Mouse (Mus musculus) forebrain, embryonic 12.5 days (tissue): ENCODE results near the gene Gm4792. TPM values are rescaled to one million over a fixed set of nuclear protein-coding genes. Genes with fewer than 3 reads are reported as not detected.

Source experiments
- ATAC-seq: fragments of 200-750 bp; cut with Nextera tagmentation; 2 replicates; pipeline ENCODE4 v1.8.0; 2017; ENCODE audit warnings: moderate TSS enrichment; ENCODE audit not compliant: low FRiP score
- H3K27ac ChIP-seq: fragments of 300-500 bp; sonication (generic); 2 replicates; pipeline ENCODE4 v1.5.1; 2016; ENCODE audit warnings: mild to moderate bottlenecking
- H3K27me3 ChIP-seq: fragments of 300-500 bp; sonication (generic); 2 replicates; pipeline ENCODE4 v1.6.1; 2016; ENCODE audit warnings: mild to moderate bottlenecking
- H3K36me3 ChIP-seq: fragments of 300-500 bp; sonication (generic); replicated peaks from 2 replicates; pipeline ENCODE4 v1.6.1; 2016; ENCODE audit warnings: mild to moderate bottlenecking
- H3K4me1 ChIP-seq: fragments of 300-500 bp; sonication (generic); 2 replicates; pipeline ENCODE4 v1.6.1; 2016
- H3K4me2 ChIP-seq: fragments of 300-500 bp; sonication (generic); 2 replicates; pipeline ENCODE4 v1.6.1; 2016; ENCODE audit warnings: mild to moderate bottlenecking, moderate library complexity
- H3K4me3 ChIP-seq: fragments of 300-500 bp; sonication (generic); replicated peaks from 2 replicates; pipeline ENCODE4 v1.5.1; 2016; ENCODE audit warnings: mild to moderate bottlenecking
- H3K9ac ChIP-seq: fragments of 300-500 bp; sonication (generic); 2 replicates; pipeline ENCODE4 v1.6.1; 2016; ENCODE audit warnings: mild to moderate bottlenecking
- H3K9me3 ChIP-seq: fragments of 300-500 bp; sonication (generic); 2 replicates; pipeline ENCODE4 v1.6.1; 2016
- WGBS: fragments of 180-500 bp; shearing (Covaris S2); methylation state at CpG from one replicate; pipeline ENCODE4 v1.1.7; 2016; 5-methylcytosine and 5-hydroxymethylcytosine counted together
- polyA plus RNA-seq: library from polyadenylated mRNA; unstranded; fragments of >200 nt; fragmentation: Nextera tagmentation; extraction: Ambion mirVana; gene quantifications from 2 replicates; pipeline ENCODE4 v1.2.1, GENCODE M21; 2016

Gene Gm4792
- polyA plus RNA-seq, 1 experiment from 2014 or later: not detected

GRCm38 (mm10) chr10:94294933-94295750 is 3.4 kb downstream of the Gm4792 start:
- H3K4me2 ChIP-seq: no peak overlapping the region

GRCm38 (mm10) chr10:94294437-94294836 is 4.1 kb downstream of the Gm4792 start:
- 73% methylated on average over 5 of the region's 5 CpGs for WGBS

More at GRCm38 (mm10) chr10:94294933-94295750, 3.4 kb downstream of the Gm4792 start:
- Histone ChIP-seq H3K9ac (no peak overlapping the region), H3K27ac (peak overlapping the region; percentile 66), H3K4me3 (no peak overlapping the region), H3K4me1 (peaks cover 22% of the 10 kb centered on the region), H3K36me3 (no peaks in the 10 kb centered on the region), H3K9me3 (no peaks in the 10 kb centered on the region), H3K27me3 (no peaks in the 10 kb centered on the region)
- ATAC-seq: peak; percentile 85
- 26% methylated on average over 6 of the region's 6 CpGs for WGBS

GRCm38 (mm10) chr10:94282797-94283196 is 15.7 kb downstream of the Gm4792 start:
- Histone ChIP-seq H3K27ac (no peak overlapping the region), H3K4me1 (no peaks in the 10 kb centered on the region; the same call in 1 of the 2 replicates), H3K9ac (no peak overlapping the region), H3K27me3 (no peaks in the 10 kb centered on the region), H3K36me3 (no peaks in the 10 kb centered on the region), H3K4me3 (no peak overlapping the region), H3K9me3 (no peaks in the 10 kb centered on the region), H3K4me2 (no peak overlapping the region)
- no peak for ATAC-seq
- 93% methylated on average over 7 of the region's 7 CpGs for WGBS

More at GRCm38 (mm10) chr10:94294437-94294836, 4.1 kb downstream of the Gm4792 start:
- no peak overlapping the region for H3K9ac ChIP-seq
- no peaks in the 10 kb centered on the region for H3K9me3 ChIP-seq
- ATAC-seq: no peak
- H3K27me3 ChIP-seq: no peaks in the 10 kb centered on the region
- H3K36me3 ChIP-seq: no peaks in the 10 kb centered on the region
- H3K27ac ChIP-seq: peak overlapping the region; percentile 66
- H3K4me1 ChIP-seq: peaks cover 22% of the 10 kb centered on the region
- H3K4me2 ChIP-seq: no peak overlapping the region
- H3K4me3 ChIP-seq: no peak overlapping the region

- Histone ChIP-seq H3K27me3 (no peaks in the 10 kb centered on the region), H3K4me2 (no peak overlapping the region), H3K27ac (no peak overlapping the region), H3K4me3 (no peak overlapping the region), H3K9me3 (no peaks in the 10 kb centered on the region), H3K9ac (no peak overlapping the region), H3K4me1 (no peaks in the 10 kb centered on the region; the same call in 1 of the 2 replicates), H3K36me3 (no peaks in the 10 kb centered on the region)
- ATAC-seq: no peak
- WGBS: 84% methylated on average over 8 of the region's 8 CpGs
Observed at GRCm38 (mm10) chr10:94282179-94282578, 16.3 kb downstream of the Gm4792 start.

GRCm38 (mm10) chr10:94276511-94276910 is 22.0 kb downstream of the Gm4792 start:
- WGBS: 61% methylated on average over 2 of the region's 2 CpGs
- Histone ChIP-seq H3K4me3 (no peak overlapping the region), H3K27me3 (no peaks in the 10 kb centered on the region), H3K4me1 (no peaks in the 10 kb centered on the region; the same call in 1 of the 2 replicates), H3K36me3 (no peaks in the 10 kb centered on the region), H3K9me3 (no peaks in the 10 kb centered on the region), H3K4me2 (no peak overlapping the region), H3K9ac (no peak overlapping the region), H3K27ac (no peak overlapping the region)
- ATAC-seq: no peak

GRCm38 (mm10) chr10:94275321-94275720 is 23.2 kb downstream of the Gm4792 start:
- ATAC-seq: no peak
- no peaks in the 10 kb centered on the region for H3K9me3 ChIP-seq
- H3K4me1 ChIP-seq: peaks cover 7% of the 10 kb centered on the region; the same call in 1 of the 2 replicates
- no peaks in the 10 kb centered on the region for H3K36me3 ChIP-seq
- WGBS: 25% methylated on average over 3 of the region's 3 CpGs
- no peak overlapping the region for H3K9ac ChIP-seq
- no peak overlapping the region for H3K27ac ChIP-seq
- no peaks in the 10 kb centered on the region for H3K27me3 ChIP-seq
- no peak overlapping the region for H3K4me3 ChIP-seq
- no peak overlapping the region for H3K4me2 ChIP-seq

GRCm38 (mm10) chr10:94265656-94266542 is 32.6 kb downstream of the Gm4792 start:
- ATAC-seq: no peak
- H3K27ac ChIP-seq: no peak overlapping the region
- H3K4me2 ChIP-seq: no peak overlapping the region
- H3K9me3 ChIP-seq: no peaks in the 10 kb centered on the region
- H3K27me3 ChIP-seq: no peaks in the 10 kb centered on the region
- WGBS: 71% methylated on average over 17 of the region's 17 CpGs
- peaks cover under 1% of the 10 kb centered on the region; the same call in 1 of the 2 replicates for H3K4me1 ChIP-seq
- no peak overlapping the region for H3K4me3 ChIP-seq
- H3K36me3 ChIP-seq: no peaks in the 10 kb centered on the region
- H3K9ac ChIP-seq: no peak overlapping the region

GRCm38 (mm10) chr10:94263211-94263610 is 35.3 kb downstream of the Gm4792 start:
- no peaks in the 10 kb centered on the region; the same call in 1 of the 2 replicates for H3K4me1 ChIP-seq
- no peak for ATAC-seq
- no peak overlapping the region for H3K4me2 ChIP-seq
- no peaks in the 10 kb centered on the region for H3K36me3 ChIP-seq
- H3K9ac ChIP-seq: no peak overlapping the region
- H3K27ac ChIP-seq: no peak overlapping the region
- no peak overlapping the region for H3K4me3 ChIP-seq
- H3K9me3 ChIP-seq: no peaks in the 10 kb centered on the region
- H3K27me3 ChIP-seq: no peaks in the 10 kb centered on the region
- 73% methylated on average over 3 of the region's 3 CpGs for WGBS

GRCm38 (mm10) chr10:94262646-94263045 is 35.9 kb downstream of the Gm4792 start:
- Histone ChIP-seq H3K4me1 (no peaks in the 10 kb centered on the region; the same call in 1 of the 2 replicates), H3K36me3 (no peaks in the 10 kb centered on the region), H3K4me2 (no peak overlapping the region), H3K27me3 (no peaks in the 10 kb centered on the region), H3K9me3 (no peaks in the 10 kb centered on the region), H3K27ac (no peak overlapping the region), H3K9ac (no peak overlapping the region), H3K4me3 (no peak overlapping the region)
- WGBS: 92% methylated on average over 13 of the region's 13 CpGs
- ATAC-seq: 0 out of 2 replicates have a peak, but pooled peaks have one; percentile 14

- 89% methylated on average over 1 of the region's 1 CpGs for WGBS
- Histone ChIP-seq H3K9me3 (no peaks in the 10 kb centered on the region), H3K27ac (no peak overlapping the region), H3K9ac (no peak overlapping the region), H3K4me1 (no peaks in the 10 kb centered on the region), H3K4me3 (no peak overlapping the region), H3K27me3 (no peaks in the 10 kb centered on the region), H3K4me2 (no peak overlapping the region), H3K36me3 (no peaks in the 10 kb centered on the region)
- ATAC-seq: no peak
Observed at GRCm38 (mm10) chr10:94260544-94260943, 38.0 kb downstream of the Gm4792 start.

- Histone ChIP-seq H3K4me1 (no peaks in the 10 kb centered on the region), H3K27ac (no peak overlapping the region), H3K9ac (no peak overlapping the region), H3K4me3 (no peak overlapping the region), H3K27me3 (no peaks in the 10 kb centered on the region), H3K9me3 (no peaks in the 10 kb centered on the region), H3K36me3 (no peaks in the 10 kb centered on the region), H3K4me2 (no peak overlapping the region)
- WGBS: 89% methylated on average over 4 of the region's 4 CpGs
- ATAC-seq: no peak
Observed at GRCm38 (mm10) chr10:94256518-94256917, 42.0 kb downstream of the Gm4792 start.

- Histone ChIP-seq H3K36me3 (no peaks in the 10 kb centered on the region), H3K9ac (no peak overlapping the region), H3K27ac (no peak overlapping the region), H3K4me2 (no peak overlapping the region), H3K9me3 (no peaks in the 10 kb centered on the region), H3K4me1 (no peaks in the 10 kb centered on the region), H3K27me3 (no peaks in the 10 kb centered on the region), H3K4me3 (no peak overlapping the region)
- 65% methylated on average over 6 of the region's 6 CpGs for WGBS
- ATAC-seq: no peak
Observed at GRCm38 (mm10) chr10:94255744-94256143, 42.8 kb downstream of the Gm4792 start.
